Comparison of ENCODE assay signal across 9 mouse cellular contexts in the genomic region with DNA sequence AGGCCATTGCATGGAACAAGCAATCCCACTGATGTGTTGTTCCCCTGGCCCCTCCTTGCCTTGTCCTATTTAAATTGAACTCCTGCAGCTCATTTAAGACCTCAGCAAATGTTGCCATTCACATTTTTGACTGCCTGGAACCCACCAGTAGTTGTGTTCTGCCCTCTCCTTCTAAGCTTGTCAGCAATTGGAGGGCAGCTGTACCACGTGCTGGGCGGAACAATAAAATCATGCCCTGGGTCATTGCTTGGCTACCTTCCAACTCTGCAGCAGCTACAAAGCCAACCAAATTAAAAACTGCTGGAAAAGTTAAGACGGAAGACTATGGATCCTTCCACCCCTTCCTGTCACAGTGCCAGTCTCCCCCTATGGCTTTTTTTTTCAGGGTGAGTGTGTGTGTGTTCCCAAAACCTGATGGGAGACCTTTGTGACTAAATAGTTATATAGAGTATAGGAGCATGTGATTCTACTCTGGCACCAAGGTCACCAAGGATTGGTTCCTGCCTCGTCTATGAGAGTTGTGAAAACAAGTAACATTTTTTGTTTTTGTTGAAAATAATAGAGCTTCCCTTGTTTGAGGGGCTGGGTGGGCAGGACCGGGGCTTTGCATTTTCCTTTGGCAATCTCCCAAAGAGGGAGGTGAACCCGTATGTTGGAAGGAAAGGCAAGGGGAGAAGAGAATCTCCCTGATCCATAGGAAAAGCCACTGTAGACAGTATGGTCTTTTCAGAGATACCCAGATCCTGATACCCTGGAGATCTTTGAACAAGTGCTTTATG.
DNase-seq lines count a peak whose midpoint lies in the region; ATAC-seq and TF ChIP-seq lines count a peak whose summit lies in the region.
"Had no signal": no experiment of that assay in that cellular context is flagged by ENCODE, and none has a peak within 500 bp of the region (broad histone marks: within the 10 kb centered on the region; RNA-seq: fewer than 3 reads in every experiment).

No protein-coding gene starts in this region.

- H3K27ac ChIP-seq in midbrain, postnatal 0 days (ENCODE audit: low read depth, low read length) = no peak overlapping the region
- H3K27ac ChIP-seq in midbrain, embryonic 13.5 days = no peak overlapping the region
- H3K27ac ChIP-seq in stomach, postnatal 0 days (replicated peaks) = no peak overlapping the region
- H3K27ac ChIP-seq in thymus, adult 2 months (ENCODE audit: control insufficient read depth, insufficient read depth, low read length) = no peak overlapping the region

- H3K36me3 ChIP-seq in midbrain, postnatal 0 days (ENCODE audit: insufficient read depth, low read length) = no peaks in the 10 kb centered on the region
- no peaks in the 10 kb centered on the region for H3K36me3 ChIP-seq in midbrain, embryonic 13.5 days
- H3K36me3 ChIP-seq in stomach, postnatal 0 days (ENCODE audit: control insufficient read depth, insufficient read depth, low read length) = no peaks in the 10 kb centered on the region
- no peaks in the 10 kb centered on the region for H3K36me3 ChIP-seq in thymus, adult 2 months (ENCODE audit: control insufficient read depth, insufficient read depth, low read length)

- no peak overlapping the region for H3K4me3 ChIP-seq in midbrain, postnatal 0 days (ENCODE audit: low read depth, low read length)
- H3K4me3 ChIP-seq in midbrain, embryonic 13.5 days (replicated peaks) = no peak overlapping the region
- H3K4me3 ChIP-seq in stomach, postnatal 0 days (ENCODE audit: low read depth, low read length) = no peak overlapping the region
- no peak overlapping the region for H3K4me3 ChIP-seq in thymus, adult 2 months (ENCODE audit: control insufficient read depth, insufficient read depth, low read length)

- no peak overlapping the region for H3K4me2 ChIP-seq in midbrain, postnatal 0 days (ENCODE audit: low read depth, low read length, poor library complexity, severe bottlenecking)
- no peak overlapping the region for H3K4me2 ChIP-seq in midbrain, embryonic 13.5 days (replicated peaks)
- H3K4me2 ChIP-seq in stomach, postnatal 0 days (replicated peaks; ENCODE audit: low read depth) = no peak overlapping the region

- H3K9me3 ChIP-seq in midbrain, postnatal 0 days (ENCODE audit: low read length) = no peaks in the 10 kb centered on the region
- no peaks in the 10 kb centered on the region for H3K9me3 ChIP-seq in midbrain, embryonic 13.5 days
- no peaks in the 10 kb centered on the region for H3K9me3 ChIP-seq in stomach, postnatal 0 days (ENCODE audit: control insufficient read depth, low read length)

- peak; percentile 41 for DNase-seq in adrenal gland, adult 2 months
- no peak for DNase-seq in adrenal gland, postnatal 4 days (ENCODE audit: low spot score in 2 of 2)
- peak; percentile 51 for DNase-seq in midbrain, postnatal 0 days (ENCODE audit: low spot score)
- DNase-seq in kidney, postnatal 25 days = peak; percentile 66 to 73
- peak; percentile 66 for DNase-seq in stomach, postnatal 0 days (ENCODE audit: low spot score)
- no peak for DNase-seq in spleen, postnatal 4 days (ENCODE audit: low spot score in 2 of 2)
- no peak for DNase-seq in thymus, adult 2 months
- DNase-seq: thymus, postnatal 4 days had no signal

- 42% methylated on average over 6 of the region's 6 CpGs for WGBS in midbrain, postnatal 0 days
- WGBS in midbrain, embryonic 13.5 days = 48% methylated on average over 6 of the region's 6 CpGs
- 27% methylated on average over 6 of the region's 6 CpGs for WGBS in stomach, postnatal 0 days
- WGBS in thymus, adult 2 months = 81% methylated on average over 6 of the region's 6 CpGs

- no peaks in the 10 kb centered on the region; the same call in 1 of the 2 replicates for H3K4me1 ChIP-seq in midbrain, postnatal 0 days (ENCODE audit: insufficient read depth, low read length)
- peaks cover 11% of the 10 kb centered on the region for H3K4me1 ChIP-seq in midbrain, embryonic 13.5 days (replicated peaks)
- peaks cover 3% of the 10 kb centered on the region for H3K4me1 ChIP-seq in stomach, postnatal 0 days (replicated peaks; ENCODE audit: control insufficient read depth, insufficient read depth)
- H3K4me1 ChIP-seq in thymus, adult 2 months (replicated peaks; ENCODE audit: control insufficient read depth, insufficient read depth, low read length) = no peaks in the 10 kb centered on the region

- no peak overlapping the region for H3K9ac ChIP-seq in midbrain, postnatal 0 days (replicated peaks; ENCODE audit: low read length, poor library complexity, severe bottlenecking)
- H3K9ac ChIP-seq in midbrain, embryonic 13.5 days (replicated peaks) = no peak overlapping the region
- H3K9ac ChIP-seq in stomach, postnatal 0 days (ENCODE audit: low read length) = no peak overlapping the region

- TF ChIP-seq EP300 in stomach, postnatal 0 days (optimal IDR thresholded peaks at IDR 0.05) = no peak

- ATAC-seq in midbrain, postnatal 0 days (ENCODE audit: low FRiP score) = no peak
- no peak for ATAC-seq in midbrain, embryonic 13.5 days
- no peak for ATAC-seq in stomach, postnatal 0 days (ENCODE audit: low FRiP score, low TSS enrichment)

- no peaks in the 10 kb centered on the region for H3K27me3 ChIP-seq in midbrain, postnatal 0 days (ENCODE audit: insufficient read depth, low read length)
- no peaks in the 10 kb centered on the region for H3K27me3 ChIP-seq in midbrain, embryonic 13.5 days
- H3K27me3 ChIP-seq in stomach, postnatal 0 days (ENCODE audit: control insufficient read depth, insufficient read depth, low read length) = no peaks in the 10 kb centered on the region
- H3K27me3 ChIP-seq in thymus, adult 2 months (ENCODE audit: control insufficient read depth, insufficient read depth, low read length) = no peaks in the 10 kb centered on the region

- no peak for TF ChIP-seq CTCF in midbrain, postnatal 0 days (IDR thresholded peaks at IDR 0.05)
- no peak for TF ChIP-seq CTCF in stomach, postnatal 0 days (IDR thresholded peaks at IDR 0.05; ENCODE audit: low read depth)
- TF ChIP-seq CTCF in thymus, adult 2 months (IDR thresholded peaks at IDR 0.05; ENCODE audit: borderline replicate concordance, control insufficient read depth, extremely low read depth, insufficient read depth, low read length, poor library complexity) = no peak

- no peak for TF ChIP-seq POLR2A in thymus, adult 2 months (IDR thresholded peaks at IDR 0.05; ENCODE audit: control insufficient read depth, extremely low read depth, insufficient read depth, low read length, poor library complexity)

Comparison
In these comparisons a context has a peak if more than half of its experiments do, and no peak if none do; other contexts are left out.
1. DNase-seq: peak in adrenal gland, adult 2 months (single experiment), midbrain, postnatal 0 days (single experiment), kidney, postnatal 25 days (2 of 2) and stomach, postnatal 0 days (single experiment); none in adrenal gland, postnatal 4 days (0 of 2), spleen, postnatal 4 days (0 of 2) and thymus, adult 2 months (single experiment).